Mouse (Mus musculus) heart, embryonic 11.5 days (tissue): ENCODE data around the gene Stt3b. TPM values are rescaled to one million over a fixed set of nuclear protein-coding genes. Genes with fewer than 3 reads are reported as not detected.

Source experiments
- ATAC-seq: fragments of 200-750 bp; cut with Nextera tagmentation; replicated peaks from 2 replicates; pipeline ENCODE4 v1.8.0; 2017; ENCODE audit warnings: moderate library complexity; ENCODE audit not compliant: insufficient number of reproducible peaks, low FRiP score, low TSS enrichment
- H3K27ac ChIP-seq: fragments of 300-500 bp; sonication (generic); 2 replicates; pipeline ENCODE4 v1.5.1; 2014; ENCODE audit warnings: mild to moderate bottlenecking, low read depth, low read length
- H3K27me3 ChIP-seq: fragments of 300-500 bp; sonication (generic); 2 replicates; pipeline ENCODE4 v1.6.1; 2014; ENCODE audit warnings: mild to moderate bottlenecking, low read length, mixed read lengths; ENCODE audit not compliant: control insufficient read depth, insufficient read depth
- H3K36me3 ChIP-seq: fragments of 300-500 bp; sonication (generic); 2 replicates; pipeline ENCODE4 v1.6.1; 2014; ENCODE audit warnings: mild to moderate bottlenecking, low read length, moderate library complexity, mixed read lengths; ENCODE audit not compliant: control insufficient read depth, insufficient read depth
- H3K4me1 ChIP-seq: fragments of 300-500 bp; sonication (generic); 2 replicates; pipeline ENCODE4 v1.6.1; 2014; ENCODE audit warnings: low read length; ENCODE audit not compliant: control insufficient read depth, insufficient read depth
- H3K4me2 ChIP-seq: fragments of 300-500 bp; sonication (generic); 2 replicates; pipeline ENCODE4 v1.6.1; 2014; ENCODE audit warnings: mild to moderate bottlenecking, moderate library complexity
- H3K4me3 ChIP-seq: fragments of 300-500 bp; sonication (generic); 2 replicates; pipeline ENCODE4 v1.5.1; 2014; ENCODE audit warnings: low read depth, low read length
- H3K9ac ChIP-seq: fragments of 300-500 bp; sonication (generic); 2 replicates; pipeline ENCODE4 v1.6.1; 2014; ENCODE audit warnings: mild to moderate bottlenecking, low read depth, low read length, moderate library complexity
- H3K9me3 ChIP-seq: fragments of 300-500 bp; sonication (generic); replicated peaks from 2 replicates; pipeline ENCODE4 v1.6.1; 2016; ENCODE audit warnings: low read length; ENCODE audit not compliant: control insufficient read depth
- WGBS: fragments of 180-500 bp; shearing (Covaris S2); extraction: QIAGEN DNeasy Blood & Tissue Kit; methylation state at CpG from one replicate; pipeline ENCODE4 v1.1.7; 2014; ENCODE audit not compliant: insufficient replicate concordance; 5-methylcytosine and 5-hydroxymethylcytosine counted together
- polyA plus RNA-seq: library from polyadenylated mRNA; unstranded; fragments of >200 nt; fragmentation: Nextera tagmentation; extraction: Ambion mirVana; gene quantifications from 2 replicates; pipeline ENCODE4 v1.2.1, GENCODE M21; 2014

Gene Stt3b
- polyA plus RNA-seq, 1 experiment from 2014 or later, result 84.7 TPM

- ATAC-seq, result no peak
- no peaks in the 10 kb centered on the region for H3K27me3 ChIP-seq
- H3K4me3 ChIP-seq, result no peak overlapping the region
- H3K9me3 ChIP-seq, result peaks cover 3% of the 10 kb centered on the region
- H3K4me1 ChIP-seq, result peaks cover 10% of the 10 kb centered on the region
- H3K4me2 ChIP-seq, result no peak overlapping the region
- no peak overlapping the region for H3K27ac ChIP-seq
- no peaks in the 10 kb centered on the region for H3K36me3 ChIP-seq
- H3K9ac ChIP-seq, result no peak overlapping the region
- WGBS, result 89% methylated on average over 7 of the region's 7 CpGs
Measured at GRCm38 (mm10) chr9:115209737-115210136, 100.5 kb downstream of the Stt3b start.

DNA sequence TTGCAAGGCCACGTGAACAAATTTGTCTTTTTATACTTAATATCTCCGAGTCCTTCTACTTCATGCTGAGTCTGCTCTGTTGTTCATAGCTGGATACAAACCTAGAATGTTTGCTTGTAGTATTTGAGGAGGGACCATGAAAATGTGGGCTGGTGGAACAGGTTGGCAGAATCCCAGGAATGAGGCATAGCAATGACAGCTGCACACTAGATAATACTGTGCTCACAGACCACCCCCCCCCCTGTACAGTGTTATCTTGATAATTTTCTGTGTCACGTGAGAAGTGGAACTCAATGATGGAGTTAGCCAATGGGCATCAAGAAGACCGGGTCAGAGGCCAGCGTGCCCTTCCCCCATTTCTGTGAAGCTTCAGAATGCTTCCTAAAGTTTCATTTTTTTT is 104.0 kb downstream of the Stt3b start:
- H3K27ac ChIP-seq, result no peak overlapping the region
- H3K4me2 ChIP-seq, result no peak overlapping the region; the same call in 1 of the 2 replicates
- peaks cover 9% of the 10 kb centered on the region for H3K4me1 ChIP-seq
- H3K36me3 ChIP-seq, result no peaks in the 10 kb centered on the region
- no peak overlapping the region for H3K9ac ChIP-seq
- H3K9me3 ChIP-seq, result no peaks in the 10 kb centered on the region
- 62% methylated on average over 5 of the region's 5 CpGs for WGBS
- no peak overlapping the region for H3K4me3 ChIP-seq
- no peaks in the 10 kb centered on the region for H3K27me3 ChIP-seq
- no peak for ATAC-seq

DNA sequence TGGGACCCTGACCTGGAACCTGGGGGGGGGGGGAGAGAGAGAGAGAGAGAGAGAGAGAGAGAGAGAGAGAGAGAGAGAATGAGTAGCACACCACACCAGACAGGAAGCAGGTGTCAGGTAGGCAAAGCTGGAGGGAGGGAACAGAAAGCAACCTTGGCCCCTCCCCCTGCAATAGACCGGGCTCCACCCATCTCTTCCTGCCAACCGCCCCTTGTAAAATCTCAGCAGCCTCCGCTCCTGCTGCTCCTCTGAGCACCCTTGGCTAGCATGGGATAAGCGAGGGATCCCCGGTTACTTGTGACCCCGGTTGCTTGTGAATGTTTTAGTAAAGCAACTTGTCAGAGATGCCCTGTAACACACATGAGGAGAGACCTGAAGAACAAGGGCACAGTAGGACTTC is 104.7 kb downstream of the Stt3b start:
- Histone ChIP-seq H3K27me3 (no peaks in the 10 kb centered on the region), H3K4me1 (peaks cover 9% of the 10 kb centered on the region), H3K36me3 (no peaks in the 10 kb centered on the region), H3K9ac (no peak overlapping the region), H3K9me3 (no peaks in the 10 kb centered on the region), H3K4me2 (peak overlapping the region; percentile 27), H3K4me3 (no peak overlapping the region), H3K27ac (no peak overlapping the region)
- peak; percentile 55; the same call in 1 of the 2 replicates for ATAC-seq
- 8% methylated on average over 6 of the region's 6 CpGs for WGBS

- H3K27ac ChIP-seq, result no peak overlapping the region
- 43% methylated on average over 6 of the region's 6 CpGs for WGBS
- no peaks in the 10 kb centered on the region for H3K9me3 ChIP-seq
- ATAC-seq, result no peak
- H3K36me3 ChIP-seq, result no peaks in the 10 kb centered on the region
- peaks cover 9% of the 10 kb centered on the region for H3K4me1 ChIP-seq
- no peaks in the 10 kb centered on the region for H3K27me3 ChIP-seq
- H3K9ac ChIP-seq, result no peak overlapping the region
- no peak overlapping the region for H3K4me3 ChIP-seq
- H3K4me2 ChIP-seq, result no peak overlapping the region
Measured at GRCm38 (mm10) chr9:115203136-115203535, 107.1 kb downstream of the Stt3b start.

DNA sequence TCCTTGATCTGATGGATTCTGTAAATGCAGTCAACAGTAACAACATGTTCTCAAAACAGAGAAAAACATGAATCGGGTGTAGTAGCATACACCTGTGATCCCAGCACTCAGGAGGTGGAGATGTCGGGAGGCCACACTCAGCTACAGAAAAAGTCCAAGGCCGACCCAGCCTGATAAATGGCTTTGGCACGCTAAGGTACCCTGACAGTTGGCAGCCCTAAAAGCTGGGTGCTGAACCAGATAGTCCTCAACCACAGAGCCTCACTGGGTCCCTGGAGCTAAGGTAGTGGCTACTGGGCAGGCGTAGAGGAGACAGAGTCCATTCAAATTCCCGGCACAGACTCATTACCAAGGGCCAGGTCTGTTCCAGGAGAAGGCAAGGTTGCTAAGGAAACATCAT is 109.0 kb downstream of the Stt3b start:
- no peak for ATAC-seq
- WGBS, result 82% methylated on average over 6 of the region's 6 CpGs
- Histone ChIP-seq H3K4me1 (peaks cover 8% of the 10 kb centered on the region), H3K4me3 (no peak overlapping the region), H3K27me3 (no peaks in the 10 kb centered on the region), H3K9ac (no peak overlapping the region), H3K9me3 (no peaks in the 10 kb centered on the region), H3K4me2 (no peak overlapping the region), H3K27ac (no peak overlapping the region), H3K36me3 (no peaks in the 10 kb centered on the region)

- ATAC-seq, result no peak
- no peak overlapping the region for H3K27ac ChIP-seq
- no peaks in the 10 kb centered on the region for H3K4me1 ChIP-seq
- 87% methylated on average over 15 of the region's 15 CpGs for WGBS
- no peak overlapping the region for H3K4me3 ChIP-seq
- H3K4me2 ChIP-seq, result no peak overlapping the region
- no peak overlapping the region for H3K9ac ChIP-seq
- H3K9me3 ChIP-seq, result no peaks in the 10 kb centered on the region
- H3K27me3 ChIP-seq, result no peaks in the 10 kb centered on the region
- H3K36me3 ChIP-seq, result no peaks in the 10 kb centered on the region
Measured at GRCm38 (mm10) chr9:115200166-115200862, 109.9 kb downstream of the Stt3b start.

DNA sequence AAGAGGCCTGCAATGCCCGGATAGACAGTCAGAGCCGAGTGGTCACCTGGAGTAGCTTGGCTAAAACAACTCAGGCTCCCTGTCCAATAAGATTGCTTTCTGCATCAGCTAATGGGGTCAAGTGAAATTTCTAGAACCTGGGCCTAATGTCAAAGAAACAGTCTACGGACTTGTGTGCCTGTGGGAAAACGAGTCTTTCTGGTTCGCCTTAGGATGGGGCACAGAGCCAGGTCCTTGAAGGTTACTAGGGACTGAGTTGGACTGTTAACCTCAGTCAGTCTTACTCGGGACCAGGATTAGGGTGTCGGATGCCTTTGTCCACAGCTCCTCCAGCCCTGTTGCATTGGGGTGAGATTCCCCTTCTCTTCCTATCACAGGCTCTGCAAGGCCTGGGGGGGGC is 113.1 kb downstream of the Stt3b start:
- H3K27ac ChIP-seq, result no peak overlapping the region
- no peaks in the 10 kb centered on the region for H3K4me1 ChIP-seq
- H3K9ac ChIP-seq, result no peak overlapping the region
- ATAC-seq, result no peak
- no peak overlapping the region for H3K4me2 ChIP-seq
- no peaks in the 10 kb centered on the region for H3K36me3 ChIP-seq
- H3K9me3 ChIP-seq, result no peaks in the 10 kb centered on the region
- no peaks in the 10 kb centered on the region for H3K27me3 ChIP-seq
- no peak overlapping the region for H3K4me3 ChIP-seq
- whole genome bisulfite sequencing, result 71% methylated on average over 7 of the region's 7 CpGs

- Histone ChIP-seq H3K36me3 (no peaks in the 10 kb centered on the region), H3K4me3 (no peak overlapping the region), H3K9me3 (no peaks in the 10 kb centered on the region), H3K27me3 (no peaks in the 10 kb centered on the region), H3K27ac (no peak overlapping the region), H3K4me2 (no peak overlapping the region), H3K9ac (no peak overlapping the region), H3K4me1 (peaks cover 8% of the 10 kb centered on the region)
- WGBS, result 74% methylated on average over 3 of the region's 3 CpGs
- ATAC-seq, result no peak
Measured at GRCm38 (mm10) chr9:115192890-115193289, 117.3 kb downstream of the Stt3b start.
